Mouse (Mus musculus) liver, adult 2 months (tissue): ENCODE results near the gene Armc2. TPM values are rescaled to one million over a fixed set of nuclear protein-coding genes. Genes with fewer than 3 reads are reported as not detected.

Experiments used
- DNase-seq: peaks from one replicate; pipeline ENCODE4 v3.0.0-alpha.2; 2011; ENCODE audit warnings: low read depth, low spot score; ENCODE audit errors: extremely low read depth
- H3K27ac ChIP-seq: fragments of 200-500 bp; replicated peaks from 2 replicates; pipeline ENCODE4 v1.5.1; 2012; ENCODE audit warnings: low read depth, mild to moderate bottlenecking, control low read depth, inconsistent platforms, low read length; ENCODE audit not compliant: insufficient read depth
- H3K27me3 ChIP-seq: fragments of 200-500 bp; 2 replicates; pipeline ENCODE4 v1.6.1; 2012; ENCODE audit warnings: mild to moderate bottlenecking, moderate library complexity, low read length, inconsistent platforms; ENCODE audit not compliant: control insufficient read depth, insufficient read depth
- H3K36me3 ChIP-seq: fragments of 200-500 bp; 2 replicates; pipeline ENCODE4 v1.6.1; 2012; ENCODE audit warnings: low read length, inconsistent platforms; ENCODE audit not compliant: control insufficient read depth, insufficient read depth
- H3K4me1 ChIP-seq: fragments of 200-500 bp; 2 replicates; pipeline ENCODE4 v1.6.1; 2011; ENCODE audit warnings: low read length; ENCODE audit not compliant: control insufficient read depth, insufficient read depth
- H3K4me3 ChIP-seq: fragments of 200-500 bp; 2 replicates; pipeline ENCODE4 v1.5.1; 2011; ENCODE audit warnings: low read depth, mild to moderate bottlenecking, control low read depth, low read length, moderate library complexity; ENCODE audit not compliant: insufficient read depth
- H3K79me2 ChIP-seq: fragments of 200-500 bp; 2 replicates; pipeline ENCODE4 v1.6.1; 2012; ENCODE audit warnings: inconsistent platforms, mild to moderate bottlenecking, low read length, moderate library complexity; ENCODE audit not compliant: control insufficient read depth, insufficient read depth
- H3K9ac ChIP-seq: fragments of 200-500 bp; 2 replicates; pipeline ENCODE4 v1.6.1; 2012; ENCODE audit warnings: low read depth, mild to moderate bottlenecking, control low read depth, inconsistent platforms, low read length
- CTCF ChIP-seq: fragments of 200-500 bp; IDR thresholded peaks from 2 replicates; pipeline ENCODE4 v1.5.1; 2011; ENCODE audit warnings: low read depth, low read length, control low read depth
- POLR2A ChIP-seq: fragments of 200-500 bp; IDR thresholded peaks from 2 replicates; pipeline ENCODE4 v1.6.1; 2011; ENCODE audit warnings: low read length, control low read depth; ENCODE audit not compliant: insufficient read depth; ENCODE audit errors: extremely low read depth
- WGBS: fragments of 180-500 bp; shearing (Covaris S2); methylation state at CpG from one replicate; pipeline ENCODE4 v1.1.7; 2018; 5-methylcytosine and 5-hydroxymethylcytosine counted together
- polyA plus RNA-seq: library from polyadenylated mRNA; depleted of rRNA; stranded (reverse); fragments of >200 nt; gene quantifications from 2 replicates; pipeline ENCODE4 v1.2.3, GENCODE M21; 2012; rRNA removed
- total RNA-seq: library from RNA; depleted of rRNA; stranded (reverse); fragments of >200 nt; gene quantifications from 2 replicates; pipeline ENCODE4 v1.2.3, GENCODE M21; 2014; rRNA removed

Armc2 gene
- total and polyA plus RNA-seq, 2 experiments: 0.09 TPM; not detected in 1

DNA sequence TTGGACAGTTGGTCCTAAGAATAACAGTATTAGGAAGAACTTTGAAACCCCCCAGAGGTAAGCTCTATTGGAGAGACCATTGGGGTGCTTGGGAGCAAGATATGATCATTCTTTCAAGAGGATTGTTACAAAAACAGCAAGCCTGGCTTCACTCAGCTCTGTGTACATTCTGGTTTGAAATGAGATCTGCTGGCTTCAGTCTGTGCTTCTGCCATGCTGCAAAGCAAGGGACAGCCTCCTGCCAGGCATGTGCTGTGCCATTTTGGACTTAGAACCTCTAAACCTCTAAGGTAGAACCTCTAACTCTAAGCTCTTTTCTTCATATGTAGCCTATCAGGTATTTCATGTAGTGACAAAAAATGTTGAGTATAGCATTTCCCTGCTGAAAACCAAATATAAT, 142.6 kb downstream of the Armc2 start:
- TF ChIP-seq CTCF (no peak), POLR2A (no peak)
- no peaks in the 10 kb centered on the region for H3K27me3 ChIP-seq
- H3K27ac ChIP-seq: no peak overlapping the region
- H3K4me3 ChIP-seq: no peak overlapping the region
- no peak for DNase-seq
- H3K4me1 ChIP-seq: no peaks in the 10 kb centered on the region; the same call in 1 of the 2 replicates
- H3K79me2 ChIP-seq: no peaks in the 10 kb centered on the region
- H3K36me3 ChIP-seq: no peaks in the 10 kb centered on the region
- H3K9ac ChIP-seq: no peak overlapping the region

DNA sequence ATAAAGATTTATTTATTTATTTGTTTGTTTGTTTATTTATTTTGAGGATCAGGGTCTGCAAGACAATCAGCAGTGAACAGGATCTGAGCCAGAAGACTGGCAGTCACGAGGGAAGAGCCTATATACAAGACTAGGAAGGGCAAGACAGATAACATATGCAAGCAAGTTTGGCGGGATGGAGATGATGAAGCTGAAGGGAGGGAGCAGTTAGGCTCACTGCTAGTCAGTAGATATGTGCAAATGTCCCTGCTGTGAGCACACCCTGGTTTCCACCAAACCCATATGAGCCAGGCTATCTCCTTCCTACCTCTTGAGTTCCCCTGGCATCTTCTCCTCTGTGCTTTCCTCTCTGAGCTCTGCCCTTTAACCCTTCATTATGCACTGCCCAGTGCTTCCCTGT, 146.7 kb downstream of the Armc2 start:
- Histone ChIP-seq H3K79me2 (no peaks in the 10 kb centered on the region), H3K4me3 (no peak overlapping the region), H3K4me1 (peaks cover 2% of the 10 kb centered on the region; the same call in 1 of the 2 replicates), H3K36me3 (no peaks in the 10 kb centered on the region), H3K27me3 (no peaks in the 10 kb centered on the region), H3K27ac (no peak overlapping the region), H3K9ac (no peak overlapping the region)
- no peak for DNase-seq
- WGBS: 72% methylated on average over 2 of the region's 2 CpGs
- no peak for TF ChIP-seq POLR2A
- no peak for TF ChIP-seq CTCF

DNA sequence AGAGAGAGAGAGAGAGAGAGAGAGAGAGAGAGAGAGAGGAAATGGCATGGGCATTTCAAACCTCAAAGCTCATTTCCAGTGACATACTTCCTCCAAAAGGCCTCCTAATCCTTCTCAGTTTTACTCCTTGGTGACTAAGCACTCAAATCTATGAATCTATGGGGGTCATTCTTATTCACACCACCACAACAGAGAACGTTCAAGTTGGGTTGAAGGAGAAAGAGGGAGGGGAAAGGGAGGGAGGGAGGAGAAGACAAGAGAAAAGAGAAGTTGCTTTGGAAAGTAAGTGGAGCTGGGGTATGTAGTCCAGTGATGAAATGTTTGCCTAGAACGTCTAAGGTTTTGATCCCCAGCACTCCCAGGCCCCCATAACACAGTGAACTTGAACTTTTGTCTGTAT, 148.1 kb downstream of the Armc2 start:
- no peaks in the 10 kb centered on the region for H3K36me3 ChIP-seq
- WGBS: 40% methylated on average over 2 of the region's 2 CpGs
- TF ChIP-seq POLR2A (no peak), CTCF (no peak)
- DNase-seq: no peak
- H3K9ac ChIP-seq: no peak overlapping the region
- H3K4me3 ChIP-seq: no peak overlapping the region
- H3K4me1 ChIP-seq: peaks cover 2% of the 10 kb centered on the region; the same call in 1 of the 2 replicates
- no peaks in the 10 kb centered on the region for H3K27me3 ChIP-seq
- no peak overlapping the region for H3K27ac ChIP-seq
- no peaks in the 10 kb centered on the region for H3K79me2 ChIP-seq

DNA sequence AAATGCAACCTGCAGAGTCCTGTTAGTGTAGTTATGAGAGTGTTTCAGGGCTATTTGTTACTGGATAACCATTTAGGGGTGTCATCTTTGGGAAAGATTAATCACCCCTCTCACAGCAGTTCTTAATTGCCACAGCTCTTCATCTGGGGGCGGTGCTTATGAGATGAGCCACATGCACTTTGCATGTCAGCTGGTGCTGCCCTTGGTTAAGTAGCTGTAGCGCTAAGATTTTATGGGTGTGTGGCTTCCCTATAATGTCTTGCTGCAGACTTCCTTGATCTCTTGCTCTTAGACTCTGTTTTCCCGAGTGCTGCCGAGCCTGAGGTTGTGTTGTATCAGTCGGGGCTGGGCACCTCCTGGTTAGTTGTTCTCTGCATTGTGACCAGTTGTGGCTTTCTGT, 150.3 kb downstream of the Armc2 start:
- no peak overlapping the region for H3K27ac ChIP-seq
- 83% methylated on average over 5 of the region's 5 CpGs for WGBS
- H3K27me3 ChIP-seq: no peaks in the 10 kb centered on the region
- H3K4me1 ChIP-seq: peaks cover 2% of the 10 kb centered on the region; the same call in 1 of the 2 replicates
- TF ChIP-seq POLR2A: no peak
- TF ChIP-seq CTCF: no peak
- no peak overlapping the region for H3K4me3 ChIP-seq
- DNase-seq: no peak
- no peak overlapping the region for H3K9ac ChIP-seq
- no peaks in the 10 kb centered on the region for H3K79me2 ChIP-seq
- no peaks in the 10 kb centered on the region for H3K36me3 ChIP-seq

DNA sequence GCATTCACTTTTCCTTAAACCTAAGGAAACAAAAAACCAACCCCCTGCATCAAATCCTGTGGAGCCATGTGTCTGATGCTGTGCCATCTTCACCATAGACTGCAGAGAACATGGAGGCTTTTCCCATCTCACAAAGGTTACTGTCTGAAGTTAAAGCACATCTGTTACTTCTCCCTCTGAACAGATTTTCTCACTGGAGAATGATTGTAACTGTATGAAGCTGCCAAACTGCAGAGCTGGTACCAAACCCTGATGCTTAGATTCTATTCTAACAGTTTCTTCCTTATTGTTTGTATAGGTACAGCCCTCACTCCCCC, 151.4 kb downstream of the Armc2 start:
- no peak overlapping the region for H3K27ac ChIP-seq

DNA sequence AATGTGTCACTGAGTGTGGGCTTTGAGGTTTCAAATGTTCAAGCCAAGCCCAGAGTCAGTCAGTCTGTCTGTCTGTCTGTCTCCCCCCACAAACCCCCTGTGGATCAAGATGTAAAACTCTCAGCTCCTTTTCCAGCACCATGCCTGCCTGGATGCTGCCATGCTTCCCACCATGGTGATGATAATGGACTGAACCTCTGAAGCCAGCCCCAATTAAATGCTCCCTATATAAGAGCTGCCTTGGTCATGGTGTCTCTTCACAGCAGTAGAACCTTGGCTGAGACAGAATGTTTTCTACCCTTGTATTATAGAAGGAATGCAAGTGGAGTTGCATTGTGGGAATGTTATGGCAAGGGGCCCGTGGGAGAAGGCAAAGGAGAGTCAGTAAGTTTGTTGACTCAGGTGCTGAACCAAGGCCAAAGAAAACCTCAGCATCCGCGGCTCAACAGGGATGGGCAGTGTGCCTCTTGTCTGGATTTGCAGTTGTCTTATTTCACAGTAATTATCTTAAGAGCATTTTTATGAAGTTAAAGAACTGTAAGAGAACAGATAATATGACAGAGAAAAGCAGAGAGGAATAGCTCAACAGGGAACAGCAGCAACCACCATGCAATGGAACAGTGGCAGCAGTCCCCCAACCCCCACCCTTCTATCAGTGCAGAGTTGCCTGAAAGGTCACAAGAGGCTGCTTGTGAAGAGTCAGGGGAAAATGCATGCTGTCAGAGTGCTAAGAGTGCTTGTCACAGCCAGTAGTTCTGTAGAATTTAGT, 152.0 kb downstream of the Armc2 start:
- 20% methylated on average over 3 of the region's 3 CpGs for WGBS
- TF ChIP-seq CTCF (no peak), POLR2A (no peak)
- no peaks in the 10 kb centered on the region for H3K27me3 ChIP-seq
- H3K79me2 ChIP-seq: no peaks in the 10 kb centered on the region
- H3K4me3 ChIP-seq: no peak overlapping the region
- no peak for DNase-seq
- peaks cover 2% of the 10 kb centered on the region; the same call in 1 of the 2 replicates for H3K4me1 ChIP-seq
- no peaks in the 10 kb centered on the region for H3K36me3 ChIP-seq
- no peak overlapping the region for H3K27ac ChIP-seq
- no peak overlapping the region for H3K9ac ChIP-seq

More for the DNA sequence above, 151.4 kb downstream of the Armc2 start:
- no peak overlapping the region for H3K9ac ChIP-seq
- DNase-seq: no peak
- H3K4me3 ChIP-seq: no peak overlapping the region
- no peaks in the 10 kb centered on the region for H3K36me3 ChIP-seq
- H3K4me1 ChIP-seq: peaks cover 2% of the 10 kb centered on the region; the same call in 1 of the 2 replicates
- TF ChIP-seq POLR2A (no peak), CTCF (no peak)
- H3K27me3 ChIP-seq: no peaks in the 10 kb centered on the region
- H3K79me2 ChIP-seq: no peaks in the 10 kb centered on the region

Other genes starting within 250 kb of the Armc2 start
- 8.4 and 9.2 TPM in 2 replicates for gene Cep57l1, start 208.6 kb downstream of the Armc2 start, total RNA-seq
- gene Cep57l1, start 208.6 kb downstream of the Armc2 start, polyA plus RNA-seq: 0.82 and 0.83 TPM in 2 replicates
- gene Sesn1, start 208.5 kb downstream of the Armc2 start, total RNA-seq: 19.9 and 24.6 TPM in 2 replicates
- 5.2 and 5.7 TPM in 2 replicates for gene Sesn1, start 208.5 kb downstream of the Armc2 start, polyA plus RNA-seq